Mouse (Mus musculus) small intestine, adult 2 months (tissue): ENCODE results near the gene Uvssa. TPM values are rescaled to one million over a fixed set of nuclear protein-coding genes. Genes with fewer than 3 reads are reported as not detected.
A peak's percentile ranks its signal among the peaks of the same experiment; 100 is the strongest.

Experiments
- H3K27ac ChIP-seq: fragments of 200-500 bp; 2 replicates; pipeline ENCODE4 v1.5.1; 2012; ENCODE audit warnings: low read depth, low read length, control low read depth, inconsistent platforms; ENCODE audit not compliant: insufficient read depth
- H3K27me3 ChIP-seq: fragments of 200-500 bp; 2 replicates; pipeline ENCODE4 v1.6.1; 2012; ENCODE audit warnings: mild to moderate bottlenecking, moderate library complexity, low read length, inconsistent platforms; ENCODE audit not compliant: control insufficient read depth, insufficient read depth
- H3K36me3 ChIP-seq: fragments of 200-500 bp; 2 replicates; pipeline ENCODE4 v1.6.1; 2012; ENCODE audit warnings: mild to moderate bottlenecking, low read length, control low read depth, inconsistent platforms; ENCODE audit not compliant: control insufficient read depth, insufficient read depth
- H3K4me1 ChIP-seq: fragments of 200-500 bp; 2 replicates; pipeline ENCODE4 v1.6.1; 2012; ENCODE audit warnings: low read length, inconsistent platforms, mixed read lengths; ENCODE audit not compliant: control insufficient read depth, insufficient read depth, insufficient read length
- H3K4me3 ChIP-seq: fragments of 200-500 bp; 2 replicates; pipeline ENCODE4 v1.5.1; 2012; ENCODE audit warnings: low read depth, mild to moderate bottlenecking, control low read depth, inconsistent platforms, low read length, moderate library complexity
- CTCF ChIP-seq: fragments of 200-500 bp; IDR thresholded peaks from 2 replicates; pipeline ENCODE4 v1.5.1; 2012; ENCODE audit warnings: low read depth, mild to moderate bottlenecking, control low read depth, inconsistent platforms, low read length, moderate library complexity, mixed read lengths; ENCODE audit not compliant: insufficient replicate concordance, insufficient read length; ENCODE audit errors: extremely low read depth
- POLR2A ChIP-seq: fragments of 200-500 bp; IDR thresholded peaks from 2 replicates; pipeline ENCODE4 v1.6.1; 2012; ENCODE audit warnings: low read depth, mild to moderate bottlenecking, control low read depth, inconsistent platforms, low read length, moderate library complexity
- WGBS: fragments of 180-500 bp; shearing (Covaris S2); methylation state at CpG from one replicate; pipeline ENCODE4 v1.1.7; 2018; 5-methylcytosine and 5-hydroxymethylcytosine counted together
- polyA plus RNA-seq: library from polyadenylated mRNA; depleted of rRNA; stranded (reverse); fragments of >200 nt; gene quantifications from 2 replicates; pipeline ENCODE4 v1.2.3, GENCODE M21; 2012

Gene Uvssa
- polyA plus RNA-seq, 1 experiment = 2.3 TPM

DNA sequence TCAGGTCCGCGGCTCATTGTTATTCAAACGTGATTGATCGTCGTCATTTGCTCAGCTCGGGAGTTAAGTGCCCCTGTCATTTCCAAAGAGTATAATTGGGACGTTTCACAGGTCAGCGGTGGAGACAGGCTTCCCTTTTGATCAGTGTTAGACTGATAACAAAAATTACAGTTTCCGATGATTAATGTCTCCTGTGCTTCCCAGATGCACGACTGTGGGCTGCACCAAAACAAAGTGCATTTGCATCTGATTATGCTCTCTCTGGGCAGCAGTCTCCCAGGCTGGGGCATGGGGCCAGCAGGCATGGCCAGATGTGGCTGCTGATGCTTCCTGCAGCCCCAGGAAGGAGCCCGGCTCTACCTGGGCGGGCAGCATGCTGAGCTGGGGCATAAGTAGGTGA, 22.5 kb downstream of the Uvssa start:
- H3K4me3 ChIP-seq = no peak overlapping the region
- H3K4me1 ChIP-seq = no peaks in the 10 kb centered on the region
- peaks cover 8% of the 10 kb centered on the region for H3K36me3 ChIP-seq
- TF ChIP-seq POLR2A = no peak
- TF ChIP-seq CTCF = no peak
- H3K27me3 ChIP-seq = no peaks in the 10 kb centered on the region
- H3K27ac ChIP-seq = no peak overlapping the region
- 75% methylated on average over 12 of the region's 12 CpGs for WGBS

DNA sequence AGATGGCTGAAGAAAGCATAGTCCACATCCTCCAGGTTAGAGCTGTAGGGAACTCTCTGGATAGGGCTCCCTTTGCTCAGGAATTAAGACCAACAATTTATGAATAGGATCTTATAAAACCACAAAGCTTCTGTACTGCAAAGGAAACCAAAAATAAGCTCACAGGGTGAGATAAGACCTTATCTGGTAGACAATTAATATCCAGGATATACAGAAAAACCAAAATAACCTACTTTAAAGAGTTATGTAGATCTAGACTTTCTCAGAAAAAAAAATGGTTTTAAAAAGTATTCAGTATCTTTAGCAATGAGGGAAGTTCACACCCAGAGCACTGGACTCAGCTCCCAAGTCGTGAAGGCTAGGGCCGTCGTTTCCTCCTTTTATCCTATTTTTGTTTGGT, 42.0 kb downstream of the Uvssa start:
- no peak for TF ChIP-seq CTCF
- no peak for TF ChIP-seq POLR2A
- H3K27me3 ChIP-seq = no peaks in the 10 kb centered on the region; the same call in 1 of the 2 replicates
- no peak overlapping the region for H3K4me3 ChIP-seq
- H3K4me1 ChIP-seq = no peaks in the 10 kb centered on the region
- no peaks in the 10 kb centered on the region for H3K36me3 ChIP-seq
- 58% methylated on average over 3 of the region's 3 CpGs for WGBS
- H3K27ac ChIP-seq = no peak overlapping the region

DNA sequence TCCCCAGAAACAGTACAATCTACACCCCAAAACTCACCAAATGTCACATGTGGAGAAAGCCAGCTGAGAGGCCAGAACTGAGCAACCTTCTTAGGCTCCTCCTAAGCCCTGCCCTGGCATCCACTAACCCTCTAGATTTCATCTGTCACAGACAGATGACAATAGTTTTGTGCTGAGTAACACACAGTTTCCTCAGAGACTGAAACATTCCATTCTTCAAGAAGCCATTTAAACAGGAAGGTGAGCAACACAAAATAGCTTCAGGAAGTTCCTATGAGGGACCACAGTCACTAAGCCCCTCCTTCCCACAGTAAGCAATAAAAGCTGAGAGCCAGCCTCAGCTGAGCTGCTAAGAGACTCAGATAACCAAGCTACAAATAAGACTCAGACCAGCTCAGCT, 49.1 kb downstream of the Uvssa start:
- Histone ChIP-seq H3K4me1 (no peaks in the 10 kb centered on the region), H3K27me3 (peaks cover 32% of the 10 kb centered on the region), H3K36me3 (no peaks in the 10 kb centered on the region), H3K27ac (no peak overlapping the region), H3K4me3 (no peak overlapping the region)
- TF ChIP-seq CTCF (no peak), POLR2A (no peak)

DNA sequence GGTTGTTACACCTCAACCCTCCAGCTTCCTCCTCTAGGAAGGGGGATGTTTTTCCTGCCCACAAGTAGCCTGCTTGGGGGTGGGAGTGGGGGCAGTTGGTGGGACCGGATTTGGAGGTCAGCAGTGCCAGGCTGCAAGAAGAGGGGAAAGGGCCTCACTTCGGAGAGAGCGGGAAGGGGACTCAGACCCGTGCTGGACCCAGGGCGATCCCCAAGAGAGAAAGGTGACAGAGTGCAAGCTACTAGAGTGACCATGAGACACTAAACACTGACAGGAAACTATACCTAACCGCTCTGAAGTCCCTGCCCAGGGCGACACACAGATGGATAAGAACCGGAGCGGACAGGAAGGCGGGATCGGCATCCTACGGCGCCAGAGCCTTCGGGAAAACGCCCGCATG, 51.8 kb downstream of the Uvssa start:
- Histone ChIP-seq H3K4me3 (no peak overlapping the region), H3K27me3 (peaks cover 58% of the 10 kb centered on the region), H3K36me3 (no peaks in the 10 kb centered on the region), H3K4me1 (no peaks in the 10 kb centered on the region), H3K27ac (no peak overlapping the region)
- WGBS = 8% methylated on average over 16 of the region's 16 CpGs
- TF ChIP-seq POLR2A (no peak), CTCF (no peak)

DNA sequence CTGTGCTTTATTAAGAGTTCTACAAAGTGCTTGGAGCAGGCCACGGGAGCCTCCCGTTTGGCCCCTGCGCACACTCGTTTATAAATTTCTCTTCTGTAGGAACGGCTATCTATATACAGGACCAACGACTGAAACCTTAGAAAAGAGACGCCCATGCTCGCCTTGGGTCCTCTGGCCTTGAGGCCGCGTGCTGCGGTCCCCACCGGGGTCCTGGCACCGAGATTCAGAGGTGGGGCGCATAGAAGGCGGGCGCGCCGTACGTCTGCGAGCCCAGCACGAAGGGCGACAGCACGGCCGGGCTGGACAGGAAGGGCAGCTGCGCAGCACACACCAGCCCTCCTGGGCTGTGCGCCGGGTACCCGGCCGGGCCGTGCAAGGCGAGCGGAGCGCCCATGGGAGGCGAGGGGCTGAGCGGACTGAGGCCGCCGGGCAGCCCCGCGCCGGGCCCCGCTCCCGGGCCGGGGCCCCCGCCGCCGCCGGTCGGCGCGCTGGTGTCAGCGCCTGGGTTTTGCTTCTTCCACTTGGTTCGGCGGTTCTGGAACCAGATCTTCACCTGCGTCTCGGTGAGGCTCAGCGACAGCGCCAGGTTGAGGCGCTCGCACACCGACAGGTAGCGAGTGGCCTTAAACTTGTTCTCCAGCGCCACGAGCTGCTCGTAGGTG, 52.3 kb downstream of the Uvssa start:
- WGBS = 3% methylated on average over 63 of the region's 64 CpGs
- Histone ChIP-seq H3K4me1 (no peaks in the 10 kb centered on the region), H3K27ac (no peak overlapping the region), H3K4me3 (peak overlapping the region; percentile 0; the same call in 1 of the 2 replicates), H3K36me3 (no peaks in the 10 kb centered on the region), H3K27me3 (peaks cover 60% of the 10 kb centered on the region)
- TF ChIP-seq CTCF (no peak), POLR2A (no peak)

DNA sequence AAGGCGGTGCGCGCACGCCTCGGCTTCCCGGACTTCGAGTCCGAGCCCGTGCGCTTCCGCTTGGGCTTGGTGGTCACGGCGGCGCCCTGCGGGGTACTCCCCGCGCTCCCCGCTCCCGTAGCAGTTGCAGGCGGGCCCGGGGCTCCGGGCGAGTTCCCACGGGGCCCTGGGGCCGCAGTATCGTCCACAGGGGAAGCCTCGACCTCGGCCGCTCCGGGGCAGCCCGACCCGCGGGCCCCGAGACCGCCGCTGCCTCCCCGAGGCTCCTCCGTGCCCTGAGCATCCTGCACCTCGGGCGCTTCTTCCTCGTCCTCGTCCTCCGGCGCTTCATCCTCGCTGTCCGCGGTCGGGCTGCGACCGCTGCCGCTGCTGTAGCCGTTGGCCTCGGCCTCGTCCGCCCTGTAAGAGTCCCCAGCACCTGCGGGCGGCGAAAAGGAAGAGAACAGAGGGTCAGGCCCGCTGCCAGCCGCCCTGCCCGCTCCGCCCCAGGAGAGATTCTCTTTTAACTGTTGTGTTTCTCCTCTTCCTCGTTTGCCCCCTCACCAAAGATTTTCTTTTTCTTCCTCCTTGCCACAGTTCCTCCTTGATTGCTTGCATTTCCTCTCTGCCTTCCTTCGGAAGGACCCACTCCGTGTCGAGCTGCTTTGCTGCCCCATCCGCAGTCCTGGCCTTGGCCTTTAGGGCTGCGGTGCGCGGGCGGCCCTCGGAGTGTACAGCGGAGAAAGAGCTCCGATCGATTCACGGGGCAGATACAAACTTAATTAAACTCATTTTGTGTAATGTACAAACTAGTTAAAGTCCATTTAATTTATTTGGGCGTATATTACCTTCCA, 53.0 kb downstream of the Uvssa start:
- H3K27ac ChIP-seq = no peak overlapping the region
- no peaks in the 10 kb centered on the region for H3K36me3 ChIP-seq
- TF ChIP-seq CTCF = no peak
- TF ChIP-seq POLR2A = no peak
- H3K4me1 ChIP-seq = no peaks in the 10 kb centered on the region
- peaks cover 65% of the 10 kb centered on the region for H3K27me3 ChIP-seq
- peak overlapping the region; percentile 0; the same call in 1 of the 2 replicates for H3K4me3 ChIP-seq
- 3% methylated on average over 77 of the region's 77 CpGs for WGBS

DNA sequence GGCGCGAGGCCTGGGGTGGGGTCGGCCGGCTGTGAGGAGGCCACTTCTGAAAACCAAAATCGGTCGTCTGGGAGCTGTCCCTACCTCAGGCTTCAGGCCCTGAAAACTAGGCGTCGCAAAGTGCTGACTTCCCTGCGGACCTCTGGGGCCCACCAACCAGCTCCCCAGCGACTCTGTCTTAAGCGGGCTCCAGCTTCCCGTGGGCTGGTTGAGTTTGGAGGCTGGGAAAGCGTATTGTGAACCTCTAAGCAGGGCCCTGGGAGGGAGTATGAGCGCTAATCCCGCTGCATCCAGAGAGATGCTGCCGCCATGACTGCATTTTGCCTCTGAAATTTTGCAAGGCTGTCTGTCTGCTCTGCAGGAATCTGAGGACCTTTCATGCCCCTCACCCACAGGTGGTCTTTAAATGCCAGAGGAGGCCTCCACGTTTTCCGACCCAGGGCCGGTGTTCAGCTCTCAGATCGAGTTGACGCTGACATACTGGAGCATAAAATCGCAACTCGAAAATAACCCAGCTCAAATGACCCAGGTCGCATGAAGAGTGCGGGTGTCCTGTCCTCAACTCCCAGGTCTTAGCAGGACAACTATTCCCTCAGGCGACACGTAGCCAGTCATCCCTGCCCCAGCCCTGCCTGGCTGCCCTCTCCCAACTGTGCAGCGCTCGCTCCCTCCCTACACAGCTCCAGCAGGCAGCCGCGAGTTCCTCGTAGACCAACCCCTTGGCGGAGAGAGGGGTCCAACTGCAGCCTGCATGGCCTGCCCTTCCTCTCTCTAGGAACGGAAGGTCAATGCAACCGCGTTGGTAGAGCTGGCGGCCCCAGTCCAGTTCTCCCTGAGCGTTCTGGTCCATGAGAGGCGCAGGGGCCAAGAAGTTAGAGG, 53.9 kb downstream of the Uvssa start:
- TF ChIP-seq POLR2A = no peak
- no peak for TF ChIP-seq CTCF
- Histone ChIP-seq H3K4me1 (no peaks in the 10 kb centered on the region), H3K4me3 (no peak overlapping the region), H3K27ac (no peak overlapping the region), H3K27me3 (peaks cover 65% of the 10 kb centered on the region), H3K36me3 (no peaks in the 10 kb centered on the region)
- 3% methylated on average over 39 of the region's 39 CpGs for WGBS
